20 mouse cellular contexts compared by ENCODE assay signal in the genomic region with DNA sequence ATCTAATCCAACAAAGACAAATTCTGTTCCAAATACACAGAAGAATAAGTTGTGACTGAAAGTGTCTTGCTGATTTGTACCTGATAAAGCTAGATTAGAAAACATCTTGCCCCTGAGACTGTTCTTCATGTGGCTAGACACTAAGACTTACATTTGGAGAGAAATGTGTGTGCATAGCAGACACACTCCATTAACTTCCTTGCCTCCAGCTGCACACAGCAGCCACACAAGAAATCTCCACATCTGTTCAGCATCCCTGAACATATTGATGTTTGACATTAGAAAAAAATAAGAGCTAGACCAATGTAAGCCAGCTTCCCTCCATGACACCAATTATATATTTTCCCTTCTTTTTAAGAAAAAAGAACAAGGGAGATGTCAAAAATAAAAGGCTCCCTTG. TPM values are rescaled to one million over a fixed set of nuclear protein-coding genes. Genes with fewer than 3 reads are reported as not detected.
DNase-seq lines count a peak whose midpoint lies in the region; ATAC-seq and TF ChIP-seq lines count a peak whose summit lies in the region.
"Had no signal": no experiment of that assay in that cellular context is flagged by ENCODE, and none has a peak within 500 bp of the region (broad histone marks: within the 10 kb centered on the region; RNA-seq: fewer than 3 reads in every experiment).

No protein-coding gene starts in this region.

- H3K9me3 ChIP-seq in heart, embryonic 12.5 days (replicated peaks) = no peaks in the 10 kb centered on the region
- H3K9me3 ChIP-seq in midbrain, embryonic 14.5 days (ENCODE audit: control insufficient read depth, low read length) = no peaks in the 10 kb centered on the region
- no peaks in the 10 kb centered on the region for H3K9me3 ChIP-seq in midbrain, embryonic 10.5 days (replicated peaks)
- H3K9me3 ChIP-seq in limb, embryonic 13.5 days = no peaks in the 10 kb centered on the region
- H3K9me3 ChIP-seq: embryonic facial prominence, embryonic 12.5 days; hindbrain, embryonic 10.5 days had no signal

- no peak for TF ChIP-seq POLR2A in embryonic fibroblast, embryonic 13.5 days (IDR thresholded peaks at IDR 0.05; ENCODE audit: low read depth, low read length)

- H3K36me3 ChIP-seq in heart, embryonic 12.5 days = no peaks in the 10 kb centered on the region
- H3K36me3 ChIP-seq in midbrain, embryonic 14.5 days (ENCODE audit: control insufficient read depth, insufficient read depth, low read length) = no peaks in the 10 kb centered on the region
- no peaks in the 10 kb centered on the region for H3K36me3 ChIP-seq in midbrain, embryonic 10.5 days
- no peaks in the 10 kb centered on the region for H3K36me3 ChIP-seq in limb, embryonic 13.5 days
- H3K36me3 ChIP-seq: embryonic facial prominence, embryonic 12.5 days; hindbrain, embryonic 10.5 days had no signal

- peaks cover 10% of the 10 kb centered on the region for H3K4me1 ChIP-seq in heart, embryonic 12.5 days (replicated peaks)
- H3K4me1 ChIP-seq in midbrain, embryonic 14.5 days (ENCODE audit: control insufficient read depth, insufficient read depth, low read length) = no peaks in the 10 kb centered on the region
- no peaks in the 10 kb centered on the region for H3K4me1 ChIP-seq in midbrain, embryonic 10.5 days
- peaks cover 8% of the 10 kb centered on the region for H3K4me1 ChIP-seq in embryonic fibroblast, embryonic 13.5 days (ENCODE audit: control insufficient read depth, insufficient read depth, low read length)
- peaks cover 23% of the 10 kb centered on the region for H3K4me1 ChIP-seq in limb, embryonic 13.5 days
- H3K4me1 ChIP-seq: embryonic facial prominence, embryonic 12.5 days; hindbrain, embryonic 10.5 days had no signal

- ATAC-seq in heart, embryonic 12.5 days (ENCODE audit: insufficient number of reproducible peaks, low FRiP score) = no peak
- no peak for ATAC-seq in midbrain, embryonic 14.5 days (ENCODE audit: low FRiP score, low TSS enrichment)
- peak; percentile 57; the same call in 1 of the 2 replicates for ATAC-seq in limb, embryonic 13.5 days (ENCODE audit: low FRiP score, low read depth)
- ATAC-seq: forebrain, embryonic 14.5 days; Patski had no signal

- H3K27me3 ChIP-seq in heart, embryonic 12.5 days (replicated peaks) = no peaks in the 10 kb centered on the region
- no peaks in the 10 kb centered on the region for H3K27me3 ChIP-seq in midbrain, embryonic 14.5 days (ENCODE audit: control insufficient read depth, insufficient read depth, low read length)
- H3K27me3 ChIP-seq in midbrain, embryonic 10.5 days (ENCODE audit: low read depth, poor library complexity, severe bottlenecking) = no peaks in the 10 kb centered on the region
- H3K27me3 ChIP-seq in limb, embryonic 13.5 days = no peaks in the 10 kb centered on the region
- H3K27me3 ChIP-seq: CH12.LX; embryonic facial prominence, embryonic 12.5 days had no signal

- peak; percentile 70 for DNase-seq in heart, adult 11 months
- DNase-seq in midbrain, embryonic 14.5 days = peak; percentile 14
- no peak for DNase-seq in midbrain, embryonic 10.5 days (ENCODE audit: low spot score)
- no peak for DNase-seq in layer of hippocampus, postnatal 25 days (ENCODE audit: extremely low spot score in 1 of 2, low spot score in 1 of 2)
- DNase-seq in gastrocnemius, postnatal 10 days = no peak
- DNase-seq: adrenal gland, adult 2 months; adrenal gland, postnatal 25 days; cerebellum, adult 2 months; cerebellum, postnatal 10 days; heart, adult 2 months had no signal

- no peak for TF ChIP-seq CTCF in embryonic fibroblast, embryonic 13.5 days (IDR thresholded peaks at IDR 0.05; ENCODE audit: borderline replicate concordance, insufficient read depth, low read length)

- no peak overlapping the region for H3K9ac ChIP-seq in heart, embryonic 12.5 days
- H3K9ac ChIP-seq in midbrain, embryonic 14.5 days (replicated peaks; ENCODE audit: low read length) = no peak overlapping the region
- H3K9ac ChIP-seq in limb, embryonic 13.5 days = no peak overlapping the region
- H3K9ac ChIP-seq: embryonic facial prominence, embryonic 12.5 days; hindbrain, embryonic 14.5 days had no signal

- H3K4me3 ChIP-seq in heart, embryonic 12.5 days = no peak overlapping the region
- no peak overlapping the region for H3K4me3 ChIP-seq in midbrain, embryonic 14.5 days (replicated peaks; ENCODE audit: low read depth, low read length)
- H3K4me3 ChIP-seq in midbrain, embryonic 10.5 days = no peak overlapping the region
- no peak overlapping the region for H3K4me3 ChIP-seq in embryonic fibroblast, embryonic 13.5 days (ENCODE audit: insufficient read depth, low read length)
- no peak overlapping the region for H3K4me3 ChIP-seq in limb, embryonic 13.5 days
- H3K4me3 ChIP-seq: embryonic facial prominence, embryonic 12.5 days; heart, adult 2 months; hindbrain, embryonic 10.5 days had no signal

- no peak overlapping the region for H3K27ac ChIP-seq in heart, embryonic 12.5 days (ENCODE audit: poor library complexity, severe bottlenecking)
- no peak overlapping the region for H3K27ac ChIP-seq in midbrain, embryonic 14.5 days (replicated peaks; ENCODE audit: low read depth, low read length)
- no peak overlapping the region for H3K27ac ChIP-seq in midbrain, embryonic 10.5 days (replicated peaks)
- peak overlapping the region; percentile 34; the same call in 1 of the 2 replicates for H3K27ac ChIP-seq in embryonic fibroblast, embryonic 13.5 days (ENCODE audit: insufficient read depth, low read length)
- H3K27ac ChIP-seq in limb, embryonic 13.5 days = no peak overlapping the region
- H3K27ac ChIP-seq: embryonic facial prominence, embryonic 12.5 days; heart, adult 2 months; hindbrain, embryonic 10.5 days; hindbrain, embryonic 14.5 days had no signal

- no peak overlapping the region for H3K4me2 ChIP-seq in heart, embryonic 12.5 days
- H3K4me2 ChIP-seq in midbrain, embryonic 14.5 days (ENCODE audit: low read length) = no peak overlapping the region
- no peak overlapping the region for H3K4me2 ChIP-seq in limb, embryonic 13.5 days (replicated peaks)
- H3K4me2 ChIP-seq: embryonic facial prominence, embryonic 12.5 days; heart, embryonic 11.5 days; hindbrain, embryonic 14.5 days had no signal

RNA-seq across cellular contexts. Expression of a gene that starts 43.0 kb away (rescaled TPM):
- polyA plus RNA-seq in heart, embryonic 12.5 days (2016; fragmentation: Nextera tagmentation; extraction: Ambion mirVana) = 15.4 and 15.9 TPM in 2 replicates
- polyA plus RNA-seq in midbrain, embryonic 14.5 days (2014; fragmentation: Nextera tagmentation; extraction: Ambion mirVana) = 12.7 and 19.4 TPM in 2 replicates
- 28.3 and 33.5 TPM in 2 replicates for polyA plus RNA-seq in midbrain, embryonic 10.5 days (2016; fragmentation: Nextera tagmentation; extraction: Ambion mirVana)
- 26.5 and 34.1 TPM in 2 replicates for polyA plus RNA-seq in embryonic fibroblast, embryonic 13.5 days (2011; ENCODE audit: insufficient read length, low read depth, missing spikeins)
- polyA plus RNA-seq in limb, embryonic 13.5 days (2015; fragmentation: Nextera tagmentation; extraction: Ambion mirVana) = 15.3 and 15.5 TPM in 2 replicates
- total RNA-seq in layer of hippocampus, postnatal 25 days (2021) = 10 to 100 TPM; 37.2 to 39.9 TPM
- 10 to 100 TPM; 16.2 to 19.4 TPM for total RNA-seq in gastrocnemius, postnatal 10 days (2021)

Comparison
In these comparisons a context has a peak if more than half of its experiments do, and no peak if none do; other contexts are left out.
1. DNase-seq: peak in heart, adult 11 months (single experiment) and midbrain, embryonic 14.5 days (single experiment); none in midbrain, embryonic 10.5 days (single experiment), layer of hippocampus, postnatal 25 days (0 of 2) and gastrocnemius, postnatal 10 days (single experiment).